ENCODE assay signal across 19 mouse cellular contexts in the genomic region with DNA sequence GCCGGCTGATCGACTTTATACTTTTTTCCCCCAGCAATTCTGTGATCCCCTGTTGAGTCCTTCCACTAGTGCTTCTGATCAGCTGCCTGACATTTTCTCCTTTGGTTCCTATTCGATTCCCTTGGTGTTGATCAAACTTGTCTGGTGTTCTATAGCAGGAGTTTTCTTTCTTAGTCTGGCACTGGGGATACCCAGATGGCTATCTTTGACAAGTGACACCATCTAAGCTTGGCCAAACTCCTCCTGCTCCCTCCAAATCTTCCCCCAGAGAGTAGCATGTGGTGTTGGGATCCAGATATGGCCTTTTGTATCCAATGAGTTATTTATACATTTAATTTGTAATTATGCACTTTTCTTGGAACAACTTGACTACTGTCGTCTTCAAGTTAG.
A peak's percentile ranks its signal among the peaks of the same experiment; 100 is the strongest.
DNase-seq lines count a peak whose midpoint lies in the region; ATAC-seq and TF ChIP-seq lines count a peak whose summit lies in the region.
"Had no signal": no experiment of that assay in that cellular context is flagged by ENCODE, and none has a peak within 500 bp of the region (broad histone marks: within the 10 kb centered on the region; RNA-seq: fewer than 3 reads in every experiment).

No protein-coding gene starts in this region.

- DNase-seq in forebrain, postnatal 0 days, result peak; percentile 20
- no peak for DNase-seq in kidney, adult 18-20 months
- DNase-seq in hindbrain, embryonic 14.5 days (ENCODE audit: low spot score), result no peak
- DNase-seq in right cerebral cortex, postnatal 14 days, result no peak
- DNase-seq in gastrocnemius, postnatal 14 days, result no peak
- DNase-seq: cerebellum, adult 9-10 months; gastrocnemius, adult 2 months; heart, adult 11 months; layer of hippocampus, postnatal 36 days; liver, embryonic 13.5 days; spleen, adult 18-20 months; thymus, adult 18-20 months had no signal

- intact Hi-C loops in gastrocnemius, postnatal 14 days (cut with DNase I; ENCODE audit: low total_unique reads), result no loop called here

- no peaks in the 10 kb centered on the region for H3K4me1 ChIP-seq in forebrain, postnatal 0 days (ENCODE audit: insufficient read depth)
- H3K4me1 ChIP-seq in forebrain, embryonic 12.5 days, result peaks cover 14% of the 10 kb centered on the region
- peaks cover 12% of the 10 kb centered on the region for H3K4me1 ChIP-seq in kidney, embryonic 16.5 days (ENCODE audit: insufficient read depth, low read length)
- 0 out of 2 replicates have a peak, but pooled peaks cover 7% of the 10 kb centered on the region for H3K4me1 ChIP-seq in hindbrain, embryonic 14.5 days (replicated peaks; ENCODE audit: control insufficient read depth, insufficient read depth, low read length)
- peaks cover 25% of the 10 kb centered on the region for H3K4me1 ChIP-seq in midbrain, embryonic 13.5 days (replicated peaks)
- H3K4me1 ChIP-seq: forebrain, embryonic 15.5 days; liver, embryonic 13.5 days had no signal

- no peak overlapping the region for H3K27ac ChIP-seq in forebrain, postnatal 0 days (ENCODE audit: low read depth, low read length)
- no peak overlapping the region for H3K27ac ChIP-seq in forebrain, embryonic 12.5 days
- H3K27ac ChIP-seq in kidney, embryonic 16.5 days (ENCODE audit: low read length), result peak overlapping the region; percentile 90
- no peak overlapping the region for H3K27ac ChIP-seq in hindbrain, embryonic 14.5 days
- H3K27ac ChIP-seq in midbrain, embryonic 13.5 days, result peak overlapping the region; percentile 72
- H3K27ac ChIP-seq: forebrain, embryonic 15.5 days; gastrocnemius, adult 2 months; liver, embryonic 13.5 days; neural tube, embryonic 12.5 days had no signal

- no peak overlapping the region for H3K9ac ChIP-seq in forebrain, postnatal 0 days
- H3K9ac ChIP-seq in forebrain, embryonic 12.5 days, result no peak overlapping the region
- no peak overlapping the region for H3K9ac ChIP-seq in kidney, embryonic 16.5 days (replicated peaks; ENCODE audit: low read length)
- no peak overlapping the region for H3K9ac ChIP-seq in hindbrain, embryonic 14.5 days
- H3K9ac ChIP-seq in midbrain, embryonic 13.5 days (replicated peaks), result no peak overlapping the region
- H3K9ac ChIP-seq: forebrain, embryonic 15.5 days; liver, embryonic 13.5 days; neural tube, embryonic 12.5 days had no signal

- no peaks in the 10 kb centered on the region for H3K9me3 ChIP-seq in forebrain, postnatal 0 days (ENCODE audit: low read length)
- no peaks in the 10 kb centered on the region for H3K9me3 ChIP-seq in forebrain, embryonic 12.5 days
- no peaks in the 10 kb centered on the region for H3K9me3 ChIP-seq in kidney, embryonic 16.5 days (ENCODE audit: low read length)
- H3K9me3 ChIP-seq in hindbrain, embryonic 14.5 days (ENCODE audit: control insufficient read depth, low read length), result no peaks in the 10 kb centered on the region
- no peaks in the 10 kb centered on the region for H3K9me3 ChIP-seq in midbrain, embryonic 13.5 days
- H3K9me3 ChIP-seq: forebrain, embryonic 15.5 days; liver, embryonic 13.5 days; neural tube, embryonic 12.5 days had no signal

- H3K4me3 ChIP-seq in forebrain, postnatal 0 days (ENCODE audit: low read depth, low read length), result no peak overlapping the region
- H3K4me3 ChIP-seq in forebrain, embryonic 12.5 days (replicated peaks), result no peak overlapping the region
- H3K4me3 ChIP-seq in kidney, embryonic 16.5 days (ENCODE audit: low read length), result no peak overlapping the region
- H3K4me3 ChIP-seq in hindbrain, embryonic 14.5 days (replicated peaks; ENCODE audit: low read length), result no peak overlapping the region
- no peak overlapping the region for H3K4me3 ChIP-seq in midbrain, embryonic 13.5 days (replicated peaks)
- H3K4me3 ChIP-seq: forebrain, embryonic 15.5 days; gastrocnemius, adult 2 months; liver, embryonic 13.5 days; neural tube, embryonic 12.5 days had no signal

- peak; percentile 86; the same call in 1 of the 2 replicates for ATAC-seq in forebrain, postnatal 0 days
- ATAC-seq in forebrain, embryonic 12.5 days (ENCODE audit: low FRiP score), result no peak
- ATAC-seq in kidney, embryonic 16.5 days (ENCODE audit: low FRiP score, low TSS enrichment), result peak; percentile 54; the same call in 1 of the 2 replicates
- 0 out of 2 replicates have a peak, but pooled peaks have one; percentile 14 for ATAC-seq in hindbrain, embryonic 14.5 days (ENCODE audit: low FRiP score)
- no peak for ATAC-seq in midbrain, embryonic 13.5 days
- ATAC-seq: intestine, postnatal 0 days had no signal

- no peak for TF ChIP-seq CTCF in forebrain, postnatal 0 days (IDR thresholded peaks at IDR 0.05; ENCODE audit: low read depth)

- no peaks in the 10 kb centered on the region for H3K27me3 ChIP-seq in forebrain, postnatal 0 days (ENCODE audit: insufficient read depth, low read length)
- no peaks in the 10 kb centered on the region for H3K27me3 ChIP-seq in forebrain, embryonic 12.5 days
- H3K27me3 ChIP-seq in kidney, embryonic 16.5 days (ENCODE audit: insufficient read depth, low read length), result no peaks in the 10 kb centered on the region
- no peaks in the 10 kb centered on the region for H3K27me3 ChIP-seq in hindbrain, embryonic 14.5 days (ENCODE audit: control insufficient read depth, insufficient read depth, low read length)
- H3K27me3 ChIP-seq in midbrain, embryonic 13.5 days, result no peaks in the 10 kb centered on the region
- H3K27me3 ChIP-seq: CH12.LX; forebrain, embryonic 15.5 days; liver, embryonic 13.5 days; neural tube, embryonic 12.5 days had no signal

- H3K36me3 ChIP-seq in forebrain, postnatal 0 days (ENCODE audit: insufficient read depth), result no peaks in the 10 kb centered on the region
- H3K36me3 ChIP-seq in forebrain, embryonic 12.5 days (replicated peaks), result no peaks in the 10 kb centered on the region
- H3K36me3 ChIP-seq in kidney, embryonic 16.5 days (ENCODE audit: insufficient read depth, low read length), result no peaks in the 10 kb centered on the region
- no peaks in the 10 kb centered on the region for H3K36me3 ChIP-seq in hindbrain, embryonic 14.5 days (replicated peaks; ENCODE audit: control insufficient read depth, insufficient read depth)
- no peaks in the 10 kb centered on the region for H3K36me3 ChIP-seq in midbrain, embryonic 13.5 days
- H3K36me3 ChIP-seq: forebrain, embryonic 15.5 days; liver, embryonic 13.5 days; neural tube, embryonic 12.5 days had no signal

- WGBS in forebrain, postnatal 0 days, result 31% methylated on average over 4 of the region's 4 CpGs
- 37% methylated on average over 4 of the region's 4 CpGs for WGBS in forebrain, embryonic 12.5 days
- WGBS in kidney, embryonic 16.5 days, result 10% methylated on average over 4 of the region's 4 CpGs
- WGBS in hindbrain, embryonic 14.5 days, result 29% methylated on average over 4 of the region's 4 CpGs
- 29% methylated on average over 4 of the region's 4 CpGs for WGBS in midbrain, embryonic 13.5 days

- no peak overlapping the region for H3K4me2 ChIP-seq in forebrain, postnatal 0 days (ENCODE audit: low read depth)
- H3K4me2 ChIP-seq in forebrain, embryonic 12.5 days, result no peak overlapping the region
- no peak overlapping the region for H3K4me2 ChIP-seq in kidney, embryonic 16.5 days (replicated peaks; ENCODE audit: low read depth, low read length)
- no peak overlapping the region for H3K4me2 ChIP-seq in hindbrain, embryonic 14.5 days (replicated peaks)
- no peak overlapping the region for H3K4me2 ChIP-seq in midbrain, embryonic 13.5 days (replicated peaks)
- H3K4me2 ChIP-seq: forebrain, embryonic 15.5 days; liver, embryonic 13.5 days had no signal

Comparison
In these comparisons a context has a peak if more than half of its experiments do, and no peak if none do; other contexts are left out.
1. ATAC-seq: peak in forebrain, postnatal 0 days (single experiment), kidney, embryonic 16.5 days (single experiment) and hindbrain, embryonic 14.5 days (single experiment); none in forebrain, embryonic 12.5 days (single experiment) and midbrain, embryonic 13.5 days (single experiment).
2. H3K27ac ChIP-seq: peak in kidney, embryonic 16.5 days (single experiment) and midbrain, embryonic 13.5 days (single experiment); none in forebrain, postnatal 0 days (single experiment), forebrain, embryonic 12.5 days (single experiment) and hindbrain, embryonic 14.5 days (single experiment).